Mouse (Mus musculus) liver, adult 2 months (tissue): ENCODE measurements around the gene Prpf3. TPM values are rescaled to one million over a fixed set of nuclear protein-coding genes. Genes with fewer than 3 reads are reported as not detected.

Source experiments
- DNase-seq: peaks from one replicate; pipeline ENCODE4 v3.0.0-alpha.2; 2011; ENCODE audit warnings: low read depth, low spot score; ENCODE audit errors: extremely low read depth
- H3K27ac ChIP-seq: fragments of 200-500 bp; replicated peaks from 2 replicates; pipeline ENCODE4 v1.5.1; 2012; ENCODE audit warnings: low read depth, mild to moderate bottlenecking, control low read depth, inconsistent platforms, low read length; ENCODE audit not compliant: insufficient read depth
- H3K27me3 ChIP-seq: fragments of 200-500 bp; 2 replicates; pipeline ENCODE4 v1.6.1; 2012; ENCODE audit warnings: mild to moderate bottlenecking, moderate library complexity, low read length, inconsistent platforms; ENCODE audit not compliant: control insufficient read depth, insufficient read depth
- H3K36me3 ChIP-seq: fragments of 200-500 bp; 2 replicates; pipeline ENCODE4 v1.6.1; 2012; ENCODE audit warnings: low read length, inconsistent platforms; ENCODE audit not compliant: control insufficient read depth, insufficient read depth
- H3K4me1 ChIP-seq: fragments of 200-500 bp; 2 replicates; pipeline ENCODE4 v1.6.1; 2011; ENCODE audit warnings: low read length; ENCODE audit not compliant: control insufficient read depth, insufficient read depth
- H3K4me3 ChIP-seq: fragments of 200-500 bp; 2 replicates; pipeline ENCODE4 v1.5.1; 2011; ENCODE audit warnings: low read depth, mild to moderate bottlenecking, control low read depth, low read length, moderate library complexity; ENCODE audit not compliant: insufficient read depth
- H3K79me2 ChIP-seq: fragments of 200-500 bp; 2 replicates; pipeline ENCODE4 v1.6.1; 2012; ENCODE audit warnings: inconsistent platforms, mild to moderate bottlenecking, low read length, moderate library complexity; ENCODE audit not compliant: control insufficient read depth, insufficient read depth
- H3K9ac ChIP-seq: fragments of 200-500 bp; 2 replicates; pipeline ENCODE4 v1.6.1; 2012; ENCODE audit warnings: low read depth, mild to moderate bottlenecking, control low read depth, inconsistent platforms, low read length
- CTCF ChIP-seq: fragments of 200-500 bp; IDR thresholded peaks from 2 replicates; pipeline ENCODE4 v1.5.1; 2011; ENCODE audit warnings: low read depth, low read length, control low read depth
- POLR2A ChIP-seq: fragments of 200-500 bp; IDR thresholded peaks from 2 replicates; pipeline ENCODE4 v1.6.1; 2011; ENCODE audit warnings: low read length, control low read depth; ENCODE audit not compliant: insufficient read depth; ENCODE audit errors: extremely low read depth
- WGBS: fragments of 180-500 bp; shearing (Covaris S2); methylation state at CpG from one replicate; pipeline ENCODE4 v1.1.7; 2018; 5-methylcytosine and 5-hydroxymethylcytosine counted together
- polyA plus RNA-seq: library from polyadenylated mRNA; depleted of rRNA; stranded (reverse); fragments of >200 nt; gene quantifications from 2 replicates; pipeline ENCODE4 v1.2.3, GENCODE M21; 2012; rRNA removed
- total RNA-seq: library from RNA; depleted of rRNA; stranded (reverse); fragments of >200 nt; gene quantifications from 2 replicates; pipeline ENCODE4 v1.2.3, GENCODE M21; 2014; rRNA removed

Gene Prpf3
- total and polyA plus RNA-seq, 2 experiments = 7.4 to 7.8 TPM

GRCm38 (mm10) chr3:95794299-95794698 lies 61.4 kb downstream of the Prpf3 start:
- H3K4me1 ChIP-seq = peaks cover 4% of the 10 kb centered on the region
- TF ChIP-seq CTCF = no peak
- TF ChIP-seq POLR2A = no peak
- 90% methylated on average over 1 of the region's 1 CpGs for WGBS
- peaks cover 30% of the 10 kb centered on the region; the same call in 1 of the 2 replicates for H3K79me2 ChIP-seq
- no peaks in the 10 kb centered on the region for H3K27me3 ChIP-seq
- H3K36me3 ChIP-seq = peaks cover 1% of the 10 kb centered on the region; the same call in 1 of the 2 replicates
- H3K27ac ChIP-seq = no peak overlapping the region
- H3K9ac ChIP-seq = no peak overlapping the region
- no peak overlapping the region for H3K4me3 ChIP-seq
- no peak for DNase-seq

DNA sequence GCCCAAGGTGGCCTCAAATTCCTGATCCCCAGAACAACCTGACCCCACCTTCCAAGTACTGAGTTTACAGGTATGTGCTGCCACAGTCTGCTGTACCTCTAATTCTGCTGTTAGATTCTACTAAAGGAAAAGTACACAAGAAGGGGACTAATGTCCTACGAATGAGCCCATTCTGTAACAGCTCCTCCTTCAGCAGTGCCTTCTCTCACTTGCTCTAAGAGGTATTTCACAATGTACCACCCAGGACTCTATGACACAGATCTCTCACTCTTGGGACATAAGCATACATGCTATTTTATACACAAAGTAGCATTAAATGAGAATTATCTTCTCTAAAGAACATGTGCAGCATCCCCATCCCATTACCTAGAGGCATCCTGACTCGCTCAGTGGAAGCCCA lies 62.0 kb downstream of the Prpf3 start:
- H3K79me2 ChIP-seq = peaks cover 28% of the 10 kb centered on the region; the same call in 1 of the 2 replicates
- no peak overlapping the region for H3K9ac ChIP-seq
- DNase-seq = no peak
- H3K4me1 ChIP-seq = peaks cover 4% of the 10 kb centered on the region
- 65% methylated on average over 2 of the region's 2 CpGs for WGBS
- TF ChIP-seq CTCF (no peak), POLR2A (no peak)
- no peak overlapping the region for H3K4me3 ChIP-seq
- peaks cover 1% of the 10 kb centered on the region; the same call in 1 of the 2 replicates for H3K36me3 ChIP-seq
- no peaks in the 10 kb centered on the region for H3K27me3 ChIP-seq
- H3K27ac ChIP-seq = no peak overlapping the region

- Histone ChIP-seq H3K27me3 (no peaks in the 10 kb centered on the region), H3K4me3 (no peak overlapping the region), H3K79me2 (no peaks in the 10 kb centered on the region; the same call in 1 of the 2 replicates), H3K9ac (no peak overlapping the region), H3K4me1 (no peaks in the 10 kb centered on the region), H3K27ac (no peak overlapping the region), H3K36me3 (peaks cover 56% of the 10 kb centered on the region)
- DNase-seq = no peak
- TF ChIP-seq POLR2A (no peak), CTCF (no peak)
- WGBS = 81% methylated on average over 4 of the region's 4 CpGs
Measured at GRCm38 (mm10) chr3:95785501-95785900, 70.2 kb downstream of the Prpf3 start.

Other genes with a start within 250 kb of the Prpf3 start
- 23.5 and 25.1 TPM in 2 replicates for gene Ensa, start 230.9 kb downstream of the Prpf3 start, total RNA-seq
- 5.0 and 5.2 TPM in 2 replicates for gene Ensa, start 230.9 kb downstream of the Prpf3 start, polyA plus RNA-seq
- 57.5 and 92.2 TPM in 2 replicates for gene Mcl1, start 197.1 kb downstream of the Prpf3 start, total RNA-seq
- 38.7 and 39.4 TPM in 2 replicates for gene Mcl1, start 197.1 kb downstream of the Prpf3 start, polyA plus RNA-seq
- 0.55 and 1.6 TPM in 2 replicates for gene Adamtsl4, start 168.0 kb downstream of the Prpf3 start, total RNA-seq
- gene Adamtsl4, start 168.0 kb downstream of the Prpf3 start, polyA plus RNA-seq = 2.5 and 4.7 TPM in 2 replicates
- gene Ecm1, start 116.3 kb downstream of the Prpf3 start, total RNA-seq = 48.1 and 87.7 TPM in 2 replicates
- 354 and 374 TPM in 2 replicates for gene Ecm1, start 116.3 kb downstream of the Prpf3 start, polyA plus RNA-seq
- gene Tars2, start 95.7 kb downstream of the Prpf3 start, total RNA-seq = 18.9 and 22.2 TPM in 2 replicates
- 24.6 and 26.5 TPM in 2 replicates for gene Tars2, start 95.7 kb downstream of the Prpf3 start, polyA plus RNA-seq
- 7.6 and 9.3 TPM in 2 replicates for gene Rprd2, start 37.0 kb downstream of the Prpf3 start, total RNA-seq
- 5.1 and 7.9 TPM in 2 replicates for gene Rprd2, start 37.0 kb downstream of the Prpf3 start, polyA plus RNA-seq
- 137 and 205 TPM in 2 replicates for gene Mrps21, start 15.6 kb upstream of the Prpf3 start, total RNA-seq
- gene Mrps21, start 15.6 kb upstream of the Prpf3 start, polyA plus RNA-seq = 39.6 and 49.3 TPM in 2 replicates
- gene Ciart, start 26.4 kb upstream of the Prpf3 start, total RNA-seq = 9.2 and 19.5 TPM in 2 replicates
- gene Ciart, start 26.4 kb upstream of the Prpf3 start, polyA plus RNA-seq = 1.4 and 1.7 TPM in 2 replicates
- 3.7 and 5.3 TPM in 2 replicates for gene BC028528, start 36.1 kb upstream of the Prpf3 start, total RNA-seq
- gene BC028528, start 36.1 kb upstream of the Prpf3 start, polyA plus RNA-seq = 0.72 and 0.98 TPM in 2 replicates
- 36.2 and 43.2 TPM in 2 replicates for gene Aph1a, start 38.1 kb upstream of the Prpf3 start, total RNA-seq
- gene Aph1a, start 38.1 kb upstream of the Prpf3 start, polyA plus RNA-seq = 181 and 255 TPM in 2 replicates
- gene Car14, start 48.8 kb upstream of the Prpf3 start, total RNA-seq = 24.5 and 35.6 TPM in 2 replicates
- 47.9 and 56.8 TPM in 2 replicates for gene Car14, start 48.8 kb upstream of the Prpf3 start, polyA plus RNA-seq
- 8.5 and 11.7 TPM in 2 replicates for gene Anp32e, start 73.4 kb upstream of the Prpf3 start, total RNA-seq
- 3.7 and 3.8 TPM in 2 replicates for gene Anp32e, start 73.4 kb upstream of the Prpf3 start, polyA plus RNA-seq
- gene Plekho1, start 140.1 kb upstream of the Prpf3 start, total RNA-seq = 5.2 and 6.8 TPM in 2 replicates
- gene Plekho1, start 140.1 kb upstream of the Prpf3 start, polyA plus RNA-seq = 4.6 and 8.0 TPM in 2 replicates
- 8.9 and 10.7 TPM in 2 replicates for gene Vps45, start 202.6 kb upstream of the Prpf3 start, total RNA-seq
- gene Vps45, start 202.6 kb upstream of the Prpf3 start, polyA plus RNA-seq = 2.1 and 2.4 TPM in 2 replicates
- 8.9 and 11.9 TPM in 2 replicates for gene Otud7b, start 248.6 kb upstream of the Prpf3 start, total RNA-seq
- 5.9 and 6.8 TPM in 2 replicates for gene Otud7b, start 248.6 kb upstream of the Prpf3 start, polyA plus RNA-seq